Mouse (Mus musculus) thymus, adult 2 months (tissue): ENCODE measurements around the gene Haus5.

Experiments used
- CTCF ChIP-seq: fragments of 200-500 bp; IDR thresholded peaks from 2 replicates; pipeline ENCODE4 v1.5.1; 2012; ENCODE audit warnings: mild to moderate bottlenecking, control low read depth, low read length, moderate library complexity, borderline replicate concordance; ENCODE audit not compliant: control insufficient read depth, poor library complexity, insufficient read depth; ENCODE audit errors: extremely low read depth
- POLR2A ChIP-seq: fragments of 200-500 bp; IDR thresholded peaks from 2 replicates; pipeline ENCODE4 v1.6.1; 2012; ENCODE audit warnings: mild to moderate bottlenecking, low read length, control low read depth, moderate library complexity; ENCODE audit not compliant: control insufficient read depth, poor library complexity, insufficient read depth; ENCODE audit errors: extremely low read depth

GRCm38 (mm10) chr7:30626647-30627046 is 38.1 kb downstream of the Haus5 start:
- TF ChIP-seq CTCF: no peak
- TF ChIP-seq POLR2A: no peak
